Mouse (Mus musculus) retina, postnatal 1 day (tissue): Measurements from ENCODE around the gene Ap1s3.
A peak's percentile ranks its signal among the peaks of the same experiment; 100 is the strongest.

Experiments used
- DNase-seq: peaks from one replicate; pipeline ENCODE4 v3.0.0-alpha.2; 2012

The Ap1s3 gene

DNA sequence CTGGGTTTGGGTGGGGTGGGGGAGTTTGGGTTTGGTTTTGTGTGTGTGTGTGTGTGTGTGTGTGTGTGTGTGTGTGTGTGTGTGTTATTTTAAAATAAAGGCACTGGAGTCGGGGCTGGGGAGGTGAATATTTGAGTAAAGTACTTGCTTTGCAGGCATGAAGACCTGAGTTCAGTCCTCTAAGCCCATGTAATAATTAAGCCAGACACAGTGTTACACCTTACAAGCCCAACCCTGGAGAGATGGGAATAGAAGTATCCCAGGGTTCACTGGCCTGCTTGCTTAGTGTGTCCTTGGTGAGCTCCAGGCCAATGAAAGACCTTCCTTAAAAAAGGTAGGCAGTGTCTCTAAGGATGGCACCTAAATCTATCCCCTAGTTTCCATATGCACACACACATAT is 80.7 kb downstream of the Ap1s3 start:
- DNase-seq, result no peak

DNA sequence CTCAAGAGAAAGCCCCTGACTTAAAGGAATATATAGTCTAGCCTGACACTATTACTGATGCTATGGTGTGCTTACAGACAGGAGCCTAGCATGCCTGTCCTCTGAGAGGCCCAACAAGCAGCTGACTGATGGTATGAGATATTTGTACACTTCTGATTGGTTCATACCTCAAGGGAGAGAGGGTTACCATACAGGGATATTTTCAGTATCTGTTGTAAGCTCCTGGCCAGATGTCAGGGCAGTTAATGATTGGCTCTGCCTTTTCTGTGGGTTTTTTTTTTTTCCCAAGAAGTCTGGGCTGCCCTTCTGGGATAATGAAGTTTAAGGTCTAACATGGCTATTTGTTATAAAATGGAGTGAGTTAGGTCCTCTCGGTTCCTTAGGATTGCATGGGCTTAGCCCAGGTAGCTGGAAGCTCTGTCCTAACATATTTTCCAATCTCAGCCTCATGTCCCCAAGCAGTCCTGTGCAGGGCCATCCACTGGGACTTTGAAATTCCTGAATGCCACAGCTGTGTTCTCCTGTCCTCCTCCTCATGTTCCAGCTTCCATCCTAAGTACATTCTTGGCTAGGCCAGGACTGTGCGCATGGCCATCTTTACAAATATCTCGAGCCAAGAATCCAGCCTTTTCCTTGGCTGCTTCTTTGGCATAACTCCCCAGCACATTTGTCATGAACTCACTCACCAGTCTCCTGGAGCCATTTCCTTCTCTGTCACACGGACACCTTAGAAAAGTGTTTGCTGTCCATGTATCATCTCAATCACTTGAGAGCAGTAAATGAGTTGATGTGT is 81.6 kb downstream of the Ap1s3 start:
- DNase-seq, result no peak

DNA sequence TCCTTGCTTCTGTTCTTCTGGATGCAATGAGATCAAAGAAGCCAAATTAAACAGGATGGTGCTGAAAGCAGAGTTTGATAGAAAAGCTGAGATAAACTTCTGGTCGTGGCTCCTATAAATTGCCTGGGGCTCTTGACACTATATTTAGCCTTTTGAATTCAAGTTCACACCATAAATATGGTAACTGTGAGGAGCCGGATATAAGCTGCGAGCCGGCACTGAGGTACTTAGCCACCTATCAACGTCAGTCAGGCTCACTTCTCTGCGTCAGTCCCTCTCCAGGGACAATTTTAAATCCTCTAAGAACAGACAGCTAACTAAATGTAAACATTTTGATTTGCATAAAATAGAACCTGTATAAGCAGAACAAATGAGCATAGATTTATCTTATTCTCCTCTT is 82.3 kb downstream of the Ap1s3 start:
- no peak for DNase-seq

DNA sequence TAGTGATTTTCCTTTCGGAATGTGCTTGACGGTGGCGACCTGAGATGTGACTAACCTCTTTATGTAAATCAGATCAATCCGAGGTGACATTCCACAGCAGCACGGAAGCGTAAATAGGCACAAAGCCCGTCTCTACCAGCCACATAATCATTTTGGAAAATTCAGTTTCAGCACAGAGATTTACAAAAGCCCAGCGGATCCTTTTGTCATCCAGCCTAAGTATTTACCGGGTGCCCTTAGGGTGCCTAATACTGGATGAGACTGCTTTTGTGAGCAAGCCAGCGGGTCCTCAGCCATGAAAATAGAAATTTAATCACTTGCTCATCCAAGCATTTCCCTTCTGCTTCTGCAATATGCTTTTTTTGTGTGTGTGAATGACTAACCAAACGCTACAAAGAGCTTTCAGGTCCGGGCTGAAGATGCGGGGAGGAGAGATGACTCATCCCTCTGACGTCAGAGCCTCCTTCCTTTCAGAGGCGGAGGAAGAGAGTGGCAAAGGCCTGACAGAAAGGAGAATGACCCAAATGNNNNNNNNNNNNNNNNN is 90.6 kb downstream of the Ap1s3 start:
- peak; percentile 88 for DNase-seq

DNA sequence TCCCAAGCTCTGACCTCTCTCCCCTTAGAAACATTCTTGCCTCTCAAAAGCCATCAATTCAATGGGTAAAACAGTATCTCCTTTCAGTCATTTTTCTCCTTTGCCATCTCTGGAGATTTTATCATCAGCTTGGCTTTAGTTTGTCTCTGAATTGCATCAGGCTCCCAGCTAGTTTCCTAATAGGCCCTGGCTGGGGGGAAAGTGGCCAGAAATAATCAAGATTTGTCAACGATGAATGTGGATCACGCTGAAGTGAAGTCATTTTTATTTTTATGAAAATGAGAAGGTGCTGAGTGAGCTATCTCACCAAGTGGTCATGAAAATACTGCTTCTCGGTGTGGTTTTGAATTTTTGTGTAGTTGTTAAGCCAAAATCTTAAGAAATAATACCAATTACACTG is 94.4 kb downstream of the Ap1s3 start:
- no peak for DNase-seq

DNA sequence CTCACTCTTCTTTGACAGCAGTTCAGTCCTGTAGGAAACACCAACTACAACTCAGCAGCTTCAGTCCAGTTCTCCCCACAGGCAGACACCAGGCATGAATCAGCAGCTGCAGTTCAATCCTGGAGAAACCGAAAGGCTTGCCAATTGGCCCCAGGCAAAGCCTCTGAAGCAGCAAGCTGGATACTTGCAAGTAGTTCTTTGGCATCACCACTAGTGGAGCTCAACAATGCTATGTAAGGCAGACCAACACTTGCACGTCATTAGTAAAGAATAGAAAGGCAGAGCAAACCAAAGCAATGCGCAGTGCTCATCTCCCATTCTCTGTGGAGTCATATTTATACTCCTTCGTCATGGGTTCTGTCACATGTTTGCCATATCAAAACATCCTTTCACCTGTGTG is 99.9 kb downstream of the Ap1s3 start:
- peak; percentile 29 for DNase-seq

DNA sequence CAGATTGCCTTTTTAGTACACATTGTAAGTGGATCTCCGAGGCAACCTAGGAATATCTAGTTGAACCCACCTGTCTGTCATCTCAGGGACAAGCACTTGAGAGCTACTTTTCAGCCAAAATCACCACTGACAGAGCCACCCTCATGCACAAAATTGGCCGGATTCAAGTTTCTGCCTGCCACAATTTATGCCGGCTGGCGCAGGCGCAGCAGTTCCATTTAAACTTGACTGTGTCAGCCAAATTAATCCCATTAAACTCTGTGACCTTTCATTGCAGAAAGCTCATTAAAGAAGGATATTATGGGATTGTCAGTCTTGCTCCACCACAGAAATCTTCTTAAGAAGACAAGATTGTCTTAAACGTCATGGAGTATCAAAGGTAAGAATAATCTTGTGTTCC is 100.6 kb downstream of the Ap1s3 start:
- DNase-seq, result peak; percentile 76

DNA sequence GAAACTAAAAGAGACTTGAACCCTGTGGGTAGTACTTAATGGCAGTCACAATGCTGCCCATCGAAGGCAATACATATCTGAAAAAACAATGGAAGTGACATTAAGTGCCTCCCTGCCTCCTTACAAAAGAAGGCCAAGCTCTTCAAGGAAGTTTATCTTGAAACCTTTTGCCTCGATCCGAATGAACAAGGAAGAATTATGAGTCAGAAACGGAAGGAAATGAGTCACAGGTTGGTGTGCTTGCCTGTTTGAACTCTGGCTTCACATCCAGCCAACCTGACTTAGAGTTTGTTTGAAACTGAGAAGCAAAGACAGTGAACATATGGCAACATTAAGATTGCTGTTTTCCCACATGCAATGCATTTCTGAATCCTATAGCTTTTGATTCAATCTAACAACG is 110.6 kb downstream of the Ap1s3 start:
- no peak for DNase-seq
